Comparison of ENCODE assay signal across 8 mouse cellular contexts in the genomic region with DNA sequence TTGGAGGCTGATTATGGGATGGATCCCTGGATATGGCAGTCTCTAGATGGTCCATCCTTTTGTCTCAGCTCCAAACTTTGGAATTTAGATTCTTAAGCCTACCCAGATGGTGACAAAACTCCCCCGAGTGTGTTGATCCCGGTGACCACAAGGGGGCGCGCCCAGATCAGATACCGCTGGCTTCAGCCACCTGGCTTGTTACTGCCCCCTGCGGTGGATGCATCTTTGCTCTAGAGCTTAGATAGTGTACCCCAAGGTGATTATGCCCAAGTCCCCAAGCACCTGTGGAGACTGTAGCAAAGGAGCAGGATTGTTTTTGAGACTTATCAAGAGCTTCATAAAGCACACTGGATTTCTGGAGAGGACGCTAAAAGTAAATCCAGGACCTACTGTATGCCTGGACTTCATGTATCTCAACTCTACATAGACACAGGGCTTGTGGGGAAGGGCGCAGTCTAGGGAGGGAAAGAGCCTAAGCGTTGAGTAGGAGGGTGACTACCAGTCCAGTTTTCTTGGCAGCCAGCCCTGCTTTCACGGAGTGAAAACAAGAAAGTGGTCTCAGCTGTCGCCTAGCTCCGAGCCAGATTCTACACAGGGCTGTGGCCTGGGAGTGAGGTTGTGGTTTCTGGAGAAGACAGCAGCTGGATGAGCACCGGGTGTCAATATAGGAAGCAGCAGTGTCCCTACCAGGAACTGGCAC. TPM values are rescaled to one million over a fixed set of nuclear protein-coding genes. Genes with fewer than 3 reads are reported as not detected.
DNase-seq lines count a peak whose midpoint lies in the region; ATAC-seq and TF ChIP-seq lines count a peak whose summit lies in the region.

No protein-coding gene starts in this region.

- H3K4me1 ChIP-seq in embryonic facial prominence, embryonic 11.5 days (ENCODE audit: control insufficient read depth, insufficient read depth, low read length), result no peaks in the 10 kb centered on the region
- H3K4me1 ChIP-seq in lung, adult 2 months (ENCODE audit: control insufficient read depth, insufficient read depth, low read length), result no peaks in the 10 kb centered on the region

- TF ChIP-seq CTCF in lung, adult 2 months (IDR thresholded peaks at IDR 0.05; ENCODE audit: insufficient read depth, low read length), result peak; percentile 94

- WGBS in embryonic facial prominence, embryonic 11.5 days, result 36% methylated on average over 13 of the region's 13 CpGs
- 26% methylated on average over 13 of the region's 13 CpGs for WGBS in lung, adult 2 months

- no peaks in the 10 kb centered on the region for H3K9me3 ChIP-seq in embryonic facial prominence, embryonic 11.5 days (replicated peaks; ENCODE audit: control insufficient read depth, low read length)

- DNase-seq in CD8-positive naive resting alpha-beta T cell, adult 2 months (ENCODE audit: low read depth in 2 of 2, low spot score in 2 of 2), result peak; percentile 65 to 69
- peak; percentile 87 for DNase-seq in adrenal gland, postnatal 25 days
- DNase-seq in embryonic facial prominence, embryonic 11.5 days (ENCODE audit: low spot score), result peak; percentile 83
- peak; percentile 67 for DNase-seq in heart, adult 8-10 months (ENCODE audit: low spot score)
- DNase-seq in kidney, postnatal 25 days, result peak; percentile 80 to 88
- peak; percentile 80 for DNase-seq in lung, adult 2 months
- peak; percentile 78 for DNase-seq in ovary, postnatal 36 days (ENCODE audit: low spot score)
- DNase-seq in thymus, postnatal 25 days, result peak; percentile 78

- H3K27me3 ChIP-seq in embryonic facial prominence, embryonic 11.5 days (ENCODE audit: control insufficient read depth, insufficient read depth, low read length), result no peaks in the 10 kb centered on the region

- TF ChIP-seq POLR2A in lung, adult 2 months (IDR thresholded peaks at IDR 0.05; ENCODE audit: borderline replicate concordance, extremely low read depth, low read depth, low read length), result no peak

- no peak overlapping the region for H3K27ac ChIP-seq in embryonic facial prominence, embryonic 11.5 days (replicated peaks; ENCODE audit: low read depth, low read length)

- H3K9ac ChIP-seq in embryonic facial prominence, embryonic 11.5 days (replicated peaks; ENCODE audit: low read length), result no peak overlapping the region

- no peak overlapping the region for H3K4me3 ChIP-seq in embryonic facial prominence, embryonic 11.5 days (ENCODE audit: low read depth, low read length)
- no peak overlapping the region for H3K4me3 ChIP-seq in lung, adult 2 months (replicated peaks; ENCODE audit: extremely low read depth, low read depth, low read length)

- no peak overlapping the region for H3K4me2 ChIP-seq in embryonic facial prominence, embryonic 11.5 days (ENCODE audit: low read depth, low read length)

- H3K36me3 ChIP-seq in embryonic facial prominence, embryonic 11.5 days (replicated peaks; ENCODE audit: control insufficient read depth, insufficient read depth, low read depth, low read length), result no peaks in the 10 kb centered on the region

- no peak for ATAC-seq in embryonic facial prominence, embryonic 11.5 days (replicated peaks; ENCODE audit: insufficient number of reproducible peaks, low FRiP score, low TSS enrichment, low read depth)

RNA-seq across cellular contexts. Expression of a gene that starts 24.6 kb away (rescaled TPM):
- total RNA-seq in adrenal gland, postnatal 25 days (2021), result 0.21 TPM in 1 of 2 replicates, not detected in the other
- polyA plus RNA-seq in embryonic facial prominence, embryonic 11.5 days (2014; fragmentation: Nextera tagmentation; extraction: Ambion mirVana), result 0.67 TPM in 1 of 2 replicates, not detected in the other
- not detected for total RNA-seq in heart, adult 8-10 months (2022)
- not detected in 2 replicates for polyA plus RNA-seq in lung, adult 2 months (2012; rRNA removed)
